Mouse (Mus musculus) embryonic facial prominence, embryonic 14.5 days (tissue): ENCODE measurements around the gene Acnat2. TPM values are rescaled to one million over a fixed set of nuclear protein-coding genes. Genes with fewer than 3 reads are reported as not detected.
"Not testable (repeated sequence)": the region's sequence is repeated elsewhere in the genome, so short reads cannot be mapped to it uniquely, and the experiment has no call there.

Source experiments
- ATAC-seq: fragments of 200-750 bp; cut with Nextera tagmentation; 2 replicates; pipeline ENCODE4 v1.8.0; 2017; ENCODE audit warnings: low read depth, moderate number of reproducible peaks, moderate TSS enrichment
- DNase-seq: peaks from one replicate; pipeline ENCODE4 v3.0.0-alpha.2; 2015; ENCODE audit warnings: low spot score
- H3K27ac ChIP-seq: fragments of 300-500 bp; sonication (generic); replicated peaks from 2 replicates; pipeline ENCODE4 v1.5.1; 2014; ENCODE audit warnings: low read depth, mild to moderate bottlenecking, low read length, moderate library complexity
- H3K27me3 ChIP-seq: fragments of 300-500 bp; sonication (generic); replicated peaks from 2 replicates; pipeline ENCODE4 v1.6.1; 2014; ENCODE audit warnings: low read length; ENCODE audit not compliant: control insufficient read depth, insufficient read depth
- H3K36me3 ChIP-seq: fragments of 300-500 bp; sonication (generic); 2 replicates; pipeline ENCODE4 v1.6.1; 2014; ENCODE audit warnings: low read length, mixed read lengths; ENCODE audit not compliant: control insufficient read depth, insufficient read depth
- H3K4me1 ChIP-seq: fragments of 300-500 bp; sonication (generic); 2 replicates; pipeline ENCODE4 v1.6.1; 2014; ENCODE audit warnings: antibody characterized with exemption, low read length; ENCODE audit not compliant: control insufficient read depth, insufficient read depth
- H3K4me2 ChIP-seq: fragments of 300-500 bp; sonication (generic); 2 replicates; pipeline ENCODE4 v1.6.1; 2014; ENCODE audit warnings: low read depth, mild to moderate bottlenecking, low read length, moderate library complexity, mixed read lengths
- H3K4me3 ChIP-seq: fragments of 300-500 bp; sonication (generic); 2 replicates; pipeline ENCODE4 v1.5.1; 2014; ENCODE audit warnings: low read depth, mild to moderate bottlenecking, low read length
- H3K9ac ChIP-seq: fragments of 300-500 bp; sonication (generic); 2 replicates; pipeline ENCODE4 v1.6.1; 2014; ENCODE audit warnings: low read depth, mild to moderate bottlenecking, low read length, moderate library complexity, mixed read lengths
- H3K9me3 ChIP-seq: fragments of 300-500 bp; sonication (generic); 2 replicates; pipeline ENCODE4 v1.6.1; 2016; ENCODE audit warnings: low read length; ENCODE audit not compliant: control insufficient read depth
- WGBS: fragments of 180-500 bp; shearing (Covaris S2); extraction: QIAGEN DNeasy Blood & Tissue Kit; methylation state at CpG from one replicate; pipeline ENCODE4 v1.1.7; 2014; 5-methylcytosine and 5-hydroxymethylcytosine counted together
- polyA plus RNA-seq: library from polyadenylated mRNA; unstranded; fragments of >200 nt; fragmentation: Nextera tagmentation; extraction: Ambion mirVana; gene quantifications from 2 replicates; pipeline ENCODE4 v1.2.1, GENCODE M21; 2014

The Acnat2 gene
- not detected in 2 replicates for polyA plus RNA-seq

DNA sequence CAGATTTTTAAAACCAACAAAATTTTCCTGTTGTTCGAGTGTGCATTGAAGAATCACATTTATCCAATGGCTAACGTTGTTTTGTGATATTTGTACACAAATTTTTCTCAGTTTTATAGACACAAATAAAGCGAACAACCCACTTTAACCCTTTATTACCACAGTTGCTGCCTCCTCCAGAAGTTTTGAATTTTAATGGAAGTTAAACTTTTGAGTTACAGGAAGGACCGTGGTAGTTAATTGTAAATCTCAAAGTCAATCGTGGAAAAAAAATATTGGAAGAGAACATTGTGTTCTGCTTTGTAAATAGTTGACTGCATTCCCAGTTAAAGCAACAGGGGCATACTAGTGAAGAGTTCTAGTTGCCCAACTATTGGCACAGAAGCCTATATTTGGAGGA lies at the start of gene Acnat2:
Gene Acnat2 (minus strand): TSS at position 195 of the 400 bp plus-strand sequence.
- not testable (repeated sequence) for DNase-seq, H3K36me3 ChIP-seq, H3K27ac ChIP-seq, ATAC-seq, H3K4me2 ChIP-seq, H3K4me1 ChIP-seq, H3K9ac ChIP-seq, H3K4me3 ChIP-seq, H3K27me3 ChIP-seq, H3K9me3 ChIP-seq
- WGBS: 83% methylated on average over 5 of the region's 5 CpGs

DNA sequence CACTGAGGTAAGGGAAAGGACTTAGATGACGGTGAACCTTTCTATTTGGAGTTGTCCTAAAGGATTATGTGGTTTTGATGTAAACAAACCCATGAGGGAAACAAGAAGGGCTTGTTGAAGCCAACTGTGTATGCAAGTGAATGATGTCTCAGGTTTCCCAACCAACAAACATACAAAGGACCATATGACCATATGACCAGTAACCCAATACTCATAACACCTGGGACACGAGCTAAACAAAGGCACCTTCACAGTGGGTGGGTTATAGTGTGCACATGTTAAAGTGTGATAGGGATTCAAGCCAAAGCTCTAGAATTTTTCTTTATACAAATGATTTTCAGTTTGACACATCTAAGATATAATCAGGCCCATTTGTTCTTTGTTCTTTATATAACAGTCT lies 48.2 kb upstream of the Acnat2 start:
- H3K27ac ChIP-seq: no peak overlapping the region
- WGBS: 46% methylated on average over 2 of the region's 2 CpGs
- peak; percentile 88 for ATAC-seq

DNA sequence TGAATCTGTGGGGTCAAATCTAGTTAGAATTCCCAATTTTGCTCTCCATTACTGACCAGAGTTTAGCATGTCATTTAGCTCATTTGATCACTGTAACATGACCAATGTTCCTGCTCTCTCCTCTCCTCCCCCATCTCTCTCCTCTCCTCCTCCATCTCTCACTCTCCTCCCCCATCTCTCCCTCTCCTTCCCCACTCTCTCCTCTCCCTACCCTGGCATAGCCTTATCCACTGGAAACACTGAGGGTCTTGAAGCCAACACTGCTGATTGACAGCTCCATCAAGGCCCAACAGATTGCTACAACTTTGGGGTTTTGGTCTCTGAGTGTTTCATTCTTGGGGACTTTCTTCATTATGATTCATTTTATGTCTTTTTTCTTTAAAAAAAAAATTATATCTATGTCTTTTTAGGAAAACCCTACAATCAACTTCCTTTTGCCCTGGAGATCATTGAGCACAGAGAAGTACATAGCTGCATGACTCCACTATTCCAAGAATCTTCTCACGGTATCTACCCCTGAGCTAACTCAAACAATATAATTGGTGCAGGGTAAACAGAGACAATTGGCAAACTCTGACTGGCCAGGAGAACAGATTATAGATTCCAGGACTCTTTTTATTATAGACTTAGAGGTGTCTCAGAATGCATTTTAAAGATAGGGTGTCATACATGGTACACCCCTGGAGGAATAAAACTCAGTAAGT lies 44.0 kb upstream of the Acnat2 start:
- no peaks in the 10 kb centered on the region for H3K27me3 ChIP-seq
- no peaks in the 10 kb centered on the region for H3K4me1 ChIP-seq
- H3K9me3 ChIP-seq: no peaks in the 10 kb centered on the region
- no peak overlapping the region for H3K4me3 ChIP-seq
- H3K36me3 ChIP-seq: no peaks in the 10 kb centered on the region
- DNase-seq (no peak), ATAC-seq (no peak)
- no peak overlapping the region for H3K27ac ChIP-seq
- 57% methylated on average over 1 of the region's 1 CpGs for WGBS
- H3K4me2 ChIP-seq: no peak overlapping the region
- H3K9ac ChIP-seq: no peak overlapping the region

More for the DNA sequence above, 48.2 kb upstream of the Acnat2 start:
- no peak overlapping the region for H3K4me3 ChIP-seq
- H3K4me2 ChIP-seq: no peak overlapping the region
- no peaks in the 10 kb centered on the region for H3K4me1 ChIP-seq
- no peak overlapping the region for H3K9ac ChIP-seq
- H3K36me3 ChIP-seq: no peaks in the 10 kb centered on the region
- peak; percentile 54 for DNase-seq
- no peaks in the 10 kb centered on the region for H3K9me3 ChIP-seq
- H3K27me3 ChIP-seq: no peaks in the 10 kb centered on the region

DNA sequence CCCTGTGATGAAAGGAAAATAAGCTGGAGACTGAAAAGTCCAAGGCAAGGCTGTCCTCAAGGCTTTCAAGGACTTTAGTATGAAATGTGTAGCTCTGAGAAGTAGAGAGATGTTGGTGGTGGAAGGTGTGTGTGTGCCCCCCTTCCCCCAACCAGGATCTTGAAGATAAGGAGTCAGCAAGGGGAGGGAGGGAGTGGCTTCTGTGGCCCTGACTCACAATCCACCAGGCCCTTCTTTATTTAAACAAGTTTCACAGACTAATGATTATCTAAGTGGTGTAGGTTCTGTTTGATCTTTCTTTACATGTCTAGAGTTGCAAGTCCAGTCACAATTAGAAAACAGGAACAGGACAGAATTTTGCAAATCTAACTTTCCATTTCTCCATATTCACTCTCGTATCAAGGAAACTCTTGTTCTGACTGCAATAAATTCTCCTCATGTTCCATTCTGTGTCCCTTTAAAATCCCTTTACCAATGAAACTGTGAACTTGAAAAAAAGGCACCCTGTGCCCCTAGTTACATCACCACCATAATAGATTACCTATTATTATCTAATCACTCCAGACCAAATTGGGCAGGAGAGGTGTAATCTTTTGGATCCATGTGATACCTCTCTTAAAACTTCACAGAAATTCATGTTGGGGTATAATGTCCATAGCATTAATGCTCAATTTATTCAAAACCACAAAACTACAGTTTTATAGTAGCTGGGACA lies 43.3 kb upstream of the Acnat2 start:
- H3K27ac ChIP-seq, H3K9ac ChIP-seq, H3K4me2 ChIP-seq, DNase-seq, H3K4me3 ChIP-seq, H3K36me3 ChIP-seq, H3K9me3 ChIP-seq, H3K4me1 ChIP-seq, H3K27me3 ChIP-seq, ATAC-seq: not testable (repeated sequence)
- 50% methylated on average over 1 of the region's 1 CpGs for WGBS

DNA sequence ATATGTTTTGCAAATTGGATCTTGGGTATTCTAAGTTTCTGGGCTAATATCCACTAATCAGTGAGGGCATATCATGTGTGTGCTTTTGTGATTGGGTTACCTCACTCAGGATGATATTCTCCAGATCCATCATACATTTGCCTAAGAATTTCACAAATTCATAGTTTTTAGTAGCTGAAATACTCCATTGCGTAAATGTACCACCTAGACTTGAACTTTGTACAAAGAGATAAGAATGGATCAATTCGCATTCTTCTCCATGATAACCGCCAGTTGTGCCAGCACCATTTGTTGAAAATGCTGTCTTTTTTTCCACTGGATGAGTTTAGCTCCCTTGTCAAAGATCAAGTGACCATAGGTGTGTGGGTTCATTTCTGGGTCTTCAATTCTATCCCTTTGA lies 29.0 kb upstream of the Acnat2 start:
- H3K27me3 ChIP-seq, H3K4me1 ChIP-seq, H3K4me3 ChIP-seq, DNase-seq, H3K36me3 ChIP-seq, H3K4me2 ChIP-seq, ATAC-seq, H3K9ac ChIP-seq, H3K9me3 ChIP-seq, H3K27ac ChIP-seq: not testable (repeated sequence)
- WGBS: 88% methylated on average over 3 of the region's 3 CpGs

DNA sequence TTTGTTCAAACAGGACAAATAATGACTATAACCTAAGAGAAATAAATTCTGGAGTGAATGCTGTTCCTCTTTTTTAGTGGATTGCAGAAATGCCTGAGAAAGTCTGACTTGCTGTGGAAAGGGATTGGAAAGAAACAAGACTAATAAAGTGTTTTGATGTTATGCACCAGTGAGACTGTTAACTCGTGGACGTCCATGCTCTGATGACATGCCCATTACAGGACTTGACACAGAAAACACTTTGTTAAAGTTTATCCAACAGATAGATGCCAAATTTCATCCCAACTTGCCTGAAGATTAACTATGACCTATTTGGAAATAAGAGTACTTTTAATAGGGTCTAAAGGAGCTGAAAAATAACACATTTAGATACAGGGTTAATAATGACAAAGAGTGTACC lies 2.2 kb upstream of the Acnat2 start:
- H3K36me3 ChIP-seq, H3K27me3 ChIP-seq, H3K9ac ChIP-seq, DNase-seq, H3K4me2 ChIP-seq, H3K4me3 ChIP-seq, H3K9me3 ChIP-seq, H3K4me1 ChIP-seq, ATAC-seq, H3K27ac ChIP-seq: not testable (repeated sequence)
- 77% methylated on average over 2 of the region's 2 CpGs for WGBS

DNA sequence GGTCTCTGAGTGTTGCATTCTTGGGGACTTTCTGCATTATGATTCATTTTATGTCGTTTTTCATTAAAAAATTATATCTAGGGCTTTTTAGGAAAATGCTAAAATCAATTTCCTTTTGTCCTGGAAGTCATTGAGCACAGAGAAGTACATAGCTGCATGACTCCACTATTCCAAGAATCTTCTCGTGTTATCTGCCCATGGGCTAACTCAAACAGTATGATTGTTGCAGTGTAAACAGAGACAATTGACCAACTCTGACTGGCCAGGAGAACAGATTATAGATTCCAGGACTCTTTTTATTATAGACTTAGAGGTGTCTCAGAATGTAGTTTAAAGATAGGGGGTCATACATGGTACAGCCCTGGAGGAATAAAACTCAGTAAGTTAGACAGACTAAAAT lies 21.1 kb downstream of the Acnat2 start:
- Histone ChIP-seq H3K27me3 (no peaks in the 10 kb centered on the region), H3K9ac (no peak overlapping the region), H3K4me2 (no peak overlapping the region), H3K4me3 (no peak overlapping the region), H3K4me1 (no peaks in the 10 kb centered on the region), H3K9me3 (no peaks in the 10 kb centered on the region), H3K36me3 (no peaks in the 10 kb centered on the region), H3K27ac (no peak overlapping the region)
- WGBS: 44% methylated on average over 2 of the region's 2 CpGs
- ATAC-seq (no peak), DNase-seq (no peak)

DNA sequence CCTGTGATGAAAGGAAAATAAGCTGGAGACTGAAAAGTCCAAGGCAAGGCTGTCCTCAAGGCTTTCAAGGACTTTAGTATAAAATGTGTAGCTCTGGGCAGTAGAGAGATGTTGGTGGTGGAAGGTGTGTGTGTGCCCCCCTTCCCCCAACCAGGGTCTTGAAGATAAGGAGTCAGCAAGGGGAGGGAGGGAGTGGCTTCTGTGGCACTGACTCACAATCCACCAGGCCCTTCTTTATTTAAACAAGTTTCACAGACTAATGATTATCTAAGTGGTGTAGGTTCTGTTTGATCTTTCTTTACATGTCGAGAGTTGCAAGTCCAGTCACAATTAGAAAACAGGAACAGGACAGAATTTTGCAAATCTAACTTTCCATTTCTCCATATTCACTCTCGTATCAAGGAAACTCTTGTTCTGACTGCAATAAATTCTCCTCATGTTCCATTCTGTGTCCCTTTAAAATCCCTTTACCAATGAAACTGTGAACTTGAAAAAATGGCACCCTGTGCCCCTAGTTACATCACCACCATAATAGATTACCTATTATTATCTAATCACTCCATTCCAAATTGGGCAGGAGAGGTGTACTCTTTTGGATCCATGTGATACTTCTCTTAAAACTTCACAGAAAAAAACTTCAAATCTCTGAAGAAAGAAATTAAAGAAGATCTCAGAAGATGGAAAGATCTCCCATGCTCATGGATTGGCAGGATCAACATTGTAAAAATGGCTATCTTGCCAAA lies 24.2 kb downstream of the Acnat2 start:
- not testable (repeated sequence) for DNase-seq, H3K9me3 ChIP-seq, H3K4me3 ChIP-seq, ATAC-seq, H3K27me3 ChIP-seq, H3K4me2 ChIP-seq, H3K27ac ChIP-seq, H3K4me1 ChIP-seq, H3K36me3 ChIP-seq, H3K9ac ChIP-seq
- 81% methylated on average over 2 of the region's 2 CpGs for WGBS
